Mouse (Mus musculus) heart, postnatal 0 days (tissue): Measurements from ENCODE around the gene BC048679. TPM values are rescaled to one million over a fixed set of nuclear protein-coding genes. Genes with fewer than 3 reads are reported as not detected.

ENCODE experiments used
- ATAC-seq: fragments of 200-750 bp; cut with Nextera tagmentation; 2 replicates; pipeline ENCODE4 v1.8.0; 2017; ENCODE audit warnings: low read depth, moderate number of reproducible peaks, moderate library complexity; ENCODE audit not compliant: insufficient read depth
- DNase-seq: peaks from one replicate; pipeline ENCODE4 v3.0.0-alpha.2; 2016; ENCODE audit warnings: low spot score
- H3K27ac ChIP-seq: fragments of 300-500 bp; sonication (generic); 2 replicates; pipeline ENCODE4 v1.5.1; 2014; ENCODE audit warnings: low read depth, mild to moderate bottlenecking
- H3K27me3 ChIP-seq: fragments of 300-500 bp; sonication (generic); 2 replicates; pipeline ENCODE4 v1.6.1; 2014; ENCODE audit warnings: low read length, mixed read lengths; ENCODE audit not compliant: control insufficient read depth, insufficient read depth
- H3K36me3 ChIP-seq: fragments of 300-500 bp; sonication (generic); replicated peaks from 2 replicates; pipeline ENCODE4 v1.6.1; 2014; ENCODE audit warnings: low read length, mixed read lengths; ENCODE audit not compliant: control insufficient read depth, insufficient read depth
- H3K4me1 ChIP-seq: fragments of 300-500 bp; sonication (generic); 2 replicates; pipeline ENCODE4 v1.6.1; 2014; ENCODE audit warnings: antibody characterized with exemption; ENCODE audit not compliant: control insufficient read depth, insufficient read depth
- H3K4me2 ChIP-seq: fragments of 300-500 bp; sonication (generic); 2 replicates; pipeline ENCODE4 v1.6.1; 2014; ENCODE audit warnings: low read depth, mild to moderate bottlenecking, low read length, moderate library complexity
- H3K4me3 ChIP-seq: fragments of 300-500 bp; sonication (generic); 2 replicates; pipeline ENCODE4 v1.5.1; 2014; ENCODE audit warnings: low read depth, low read length
- H3K9ac ChIP-seq: fragments of 300-500 bp; sonication (generic); replicated peaks from 2 replicates; pipeline ENCODE4 v1.6.1; 2014; ENCODE audit warnings: low read depth, low read length, mixed read lengths
- H3K9me3 ChIP-seq: fragments of 300-500 bp; sonication (generic); replicated peaks from 2 replicates; pipeline ENCODE4 v1.6.1; 2016; ENCODE audit warnings: low read length; ENCODE audit not compliant: control insufficient read depth
- CTCF ChIP-seq: IDR thresholded peaks from 2 replicates; pipeline ENCODE4 v1.5.1; 2016; ENCODE audit warnings: antibody characterized with exemption, control low read depth, low read depth
- EP300 ChIP-seq: IDR thresholded peaks from 2 replicates; pipeline ENCODE4 v1.6.1; 2016; ENCODE audit warnings: antibody characterized with exemption, low read depth
- WGBS: fragments of 180-500 bp; shearing (Covaris S2); extraction: QIAGEN DNeasy Blood & Tissue Kit; methylation state at CpG from one replicate; pipeline ENCODE4 v1.1.7; 2014; 5-methylcytosine and 5-hydroxymethylcytosine counted together
- polyA plus RNA-seq: library from polyadenylated mRNA; unstranded; fragments of >200 nt; fragmentation: Nextera tagmentation; extraction: Ambion mirVana; gene quantifications from 2 replicates; pipeline ENCODE4 v1.2.1, GENCODE M21; 2015
- total RNA-seq: library from RNA; depleted of rRNA; stranded (reverse); fragments of >200 nt; gene quantifications from 2 replicates; pipeline ENCODE4 v1.2.3, GENCODE M21; 2014; ENCODE audit warnings: low replicate concordance

The BC048679 gene
- total and polyA plus RNA-seq, 2 experiments from 2014 or later: not detected

DNA sequence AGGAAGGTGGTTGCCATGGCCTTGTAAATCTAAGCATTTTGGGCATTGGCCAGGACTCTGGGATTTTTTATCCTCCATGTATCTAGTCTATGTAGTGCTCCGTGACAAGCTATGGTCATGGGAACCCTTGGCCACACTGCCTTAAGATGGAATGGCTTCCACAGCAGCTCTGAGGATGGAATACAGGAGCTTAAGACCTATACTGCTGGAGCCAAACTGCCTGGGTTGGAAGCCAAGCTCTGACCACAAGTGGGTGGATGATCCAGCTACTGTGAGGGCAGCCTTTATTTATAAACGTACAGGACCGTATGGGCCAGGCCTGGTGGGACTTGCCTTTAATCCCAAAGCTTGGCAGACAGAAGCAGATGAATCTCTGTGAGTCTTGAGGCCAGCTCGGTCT, 38.4 kb upstream of the BC048679 start:
- WGBS: 83% methylated on average over 4 of the region's 4 CpGs
- Histone ChIP-seq H3K4me2 (no peak overlapping the region), H3K27ac (no peak overlapping the region), H3K4me3 (no peak overlapping the region), H3K27me3 (no peaks in the 10 kb centered on the region), H3K9ac (no peak overlapping the region), H3K36me3 (peaks cover 94% of the 10 kb centered on the region), H3K9me3 (no peaks in the 10 kb centered on the region), H3K4me1 (no peaks in the 10 kb centered on the region)
- no peak for ATAC-seq
- no peak for TF ChIP-seq CTCF
- no peak for TF ChIP-seq EP300
- no peak for DNase-seq

GRCm38 (mm10) chr7:81531462-81531861, 33.4 kb upstream of the BC048679 start:
- Histone ChIP-seq H3K4me2 (no peak overlapping the region), H3K4me3 (no peak overlapping the region), H3K27ac (no peak overlapping the region), H3K4me1 (no peaks in the 10 kb centered on the region), H3K9me3 (no peaks in the 10 kb centered on the region), H3K9ac (no peak overlapping the region), H3K36me3 (peaks cover 82% of the 10 kb centered on the region), H3K27me3 (no peaks in the 10 kb centered on the region)
- ATAC-seq (no peak), DNase-seq (no peak)
- 70% methylated on average over 1 of the region's 1 CpGs for WGBS
- TF ChIP-seq CTCF (no peak), EP300 (no peak)

- Histone ChIP-seq H3K4me2 (no peak overlapping the region), H3K36me3 (peaks cover 61% of the 10 kb centered on the region), H3K27me3 (no peaks in the 10 kb centered on the region), H3K9ac (no peak overlapping the region), H3K27ac (no peak overlapping the region), H3K4me1 (peaks cover 9% of the 10 kb centered on the region), H3K4me3 (no peak overlapping the region), H3K9me3 (no peaks in the 10 kb centered on the region)
- 89% methylated on average over 8 of the region's 8 CpGs for WGBS
- TF ChIP-seq CTCF (no peak), EP300 (no peak)
- DNase-seq (no peak), ATAC-seq (no peak)
These were observed 30.8 kb upstream of the BC048679 start for GRCm38 (mm10) chr7:81528918-81529317.

DNA sequence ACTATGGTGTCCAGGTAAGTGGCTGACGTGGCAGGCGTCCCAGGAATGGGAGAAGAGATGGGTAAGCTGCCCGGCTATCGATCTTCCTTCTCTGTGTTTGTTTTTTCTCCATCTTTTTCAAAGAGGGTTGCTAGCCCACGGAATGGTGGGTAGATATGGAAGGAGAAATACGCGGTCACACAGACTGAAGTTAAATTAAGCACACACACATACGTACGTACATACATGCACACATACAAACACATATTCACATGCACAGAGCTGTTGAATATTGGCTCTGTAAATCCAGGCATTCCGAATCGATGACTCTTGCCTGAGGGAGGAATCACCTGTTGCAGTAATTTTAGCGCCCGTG, 25.6 kb upstream of the BC048679 start:
- ATAC-seq (no peak), DNase-seq (no peak)
- WGBS: 3% methylated on average over 13 of the region's 13 CpGs
- Histone ChIP-seq H3K27ac (peak overlapping the region; percentile 94), H3K27me3 (no peaks in the 10 kb centered on the region), H3K4me2 (peak overlapping the region; percentile 71), H3K4me1 (peaks cover 15% of the 10 kb centered on the region), H3K4me3 (peak overlapping the region; percentile 67), H3K9me3 (no peaks in the 10 kb centered on the region), H3K36me3 (peaks cover 14% of the 10 kb centered on the region; the same call in 1 of the 2 replicates), H3K9ac (peak overlapping the region; percentile 57)
- TF ChIP-seq CTCF (no peak), EP300 (no peak; the same call in 1 of the 2 replicates)

GRCm38 (mm10) chr7:81523008-81523662, 25.1 kb upstream of the BC048679 start:
- DNase-seq: peak; percentile 94
- H3K27me3 ChIP-seq: no peaks in the 10 kb centered on the region
- H3K36me3 ChIP-seq: peaks cover 9% of the 10 kb centered on the region; the same call in 1 of the 2 replicates
- ATAC-seq: peak; percentile 95
- WGBS: under 1% methylated on average over 31 of the region's 31 CpGs
- H3K4me3 ChIP-seq: peak overlapping the region; percentile 67
- peak overlapping the region; percentile 94 for H3K27ac ChIP-seq
- H3K9ac ChIP-seq: peak overlapping the region; percentile 57
- H3K4me1 ChIP-seq: peaks cover 15% of the 10 kb centered on the region
- peak; percentile 41 for TF ChIP-seq CTCF
- no peak for TF ChIP-seq EP300
- H3K4me2 ChIP-seq: peak overlapping the region; percentile 71
- H3K9me3 ChIP-seq: no peaks in the 10 kb centered on the region
